In the genomic region with DNA sequence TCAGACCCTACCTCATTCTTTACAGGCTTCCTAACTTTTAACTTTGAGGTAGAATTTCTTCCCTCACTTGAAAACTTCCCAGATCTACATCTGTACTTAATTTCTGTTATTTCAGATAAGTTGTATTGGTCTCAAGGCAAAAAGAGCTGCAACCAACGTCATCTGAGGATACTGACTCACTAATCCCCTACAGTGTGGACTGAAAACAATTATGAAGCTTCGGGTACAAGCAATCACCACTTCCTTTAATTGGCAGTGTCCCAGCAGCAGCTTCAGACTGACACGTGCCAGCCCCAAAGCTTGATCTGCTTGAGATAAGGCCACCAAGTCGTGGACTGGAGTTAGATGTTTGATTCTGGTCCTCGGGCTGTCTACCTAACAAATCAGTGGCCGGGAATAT, we compare ENCODE assay signal across 24 mouse cellular contexts.
"Had no signal": no experiment of that assay in that cellular context is flagged by ENCODE, and none has a peak within 500 bp of the region (broad histone marks: within the 10 kb centered on the region; RNA-seq: fewer than 3 reads in every experiment).

No protein-coding gene starts in this region.

- H3K27ac ChIP-seq: gastrocnemius, adult 2 months; heart, embryonic 10.5 days; hindbrain, embryonic 13.5 days; hindbrain, embryonic 15.5 days; hindbrain, postnatal 0 days; limb, embryonic 13.5 days; limb, embryonic 15.5 days; liver, embryonic 12.5 days; liver, embryonic 14.5 days had no signal

- H3K4me1 ChIP-seq: heart, embryonic 10.5 days; heart, embryonic 12.5 days; hindbrain, embryonic 13.5 days; hindbrain, embryonic 15.5 days; limb, embryonic 13.5 days; limb, embryonic 15.5 days; liver, embryonic 12.5 days had no signal

- H3K9me3 ChIP-seq: heart, embryonic 10.5 days; heart, embryonic 12.5 days; hindbrain, embryonic 13.5 days; hindbrain, embryonic 15.5 days; limb, embryonic 13.5 days; limb, embryonic 15.5 days; liver, embryonic 12.5 days had no signal

- ATAC-seq: hindbrain, postnatal 0 days; intestine, postnatal 0 days; liver, embryonic 12.5 days had no signal

- H3K27me3 ChIP-seq: heart, embryonic 12.5 days; hindbrain, embryonic 13.5 days; hindbrain, embryonic 15.5 days; limb, embryonic 13.5 days; limb, embryonic 15.5 days; liver, embryonic 12.5 days had no signal

- DNase-seq: gastrocnemius, adult 2 months; gastrocnemius, postnatal 10 days; gastrocnemius, postnatal 25 days; heart, adult 18-20 months; heart, postnatal 10 days; heart, postnatal 36 days; kidney, adult 18-20 months; kidney, adult 8-10 months; kidney, postnatal 10 days; kidney, postnatal 25 days; kidney, postnatal 4 days; layer of hippocampus, adult 9-11 months; layer of hippocampus, postnatal 36 days; left cerebral cortex, postnatal 4 days had no signal

- H3K9ac ChIP-seq: heart, embryonic 12.5 days; hindbrain, embryonic 13.5 days; hindbrain, embryonic 15.5 days; limb, embryonic 13.5 days; limb, embryonic 15.5 days; liver, embryonic 12.5 days; liver, embryonic 14.5 days had no signal

- H3K4me3 ChIP-seq: gastrocnemius, adult 2 months; heart, embryonic 10.5 days; heart, embryonic 12.5 days; hindbrain, embryonic 13.5 days; hindbrain, embryonic 15.5 days; limb, embryonic 13.5 days; limb, embryonic 15.5 days; liver, embryonic 12.5 days had no signal

- H3K36me3 ChIP-seq: heart, embryonic 10.5 days; heart, embryonic 12.5 days; hindbrain, embryonic 13.5 days; hindbrain, embryonic 15.5 days; limb, embryonic 13.5 days; limb, embryonic 15.5 days; liver, embryonic 12.5 days had no signal

- H3K4me2 ChIP-seq: heart, embryonic 12.5 days; hindbrain, embryonic 13.5 days; hindbrain, embryonic 15.5 days; limb, embryonic 13.5 days; limb, embryonic 15.5 days; liver, embryonic 12.5 days had no signal
